Mouse (Mus musculus): ENCODE data around the gene Cenpk. TPM values are rescaled to one million over a fixed set of nuclear protein-coding genes. Genes with fewer than 3 reads are reported as not detected.
"Not testable (repeated sequence)": the region's sequence is repeated elsewhere in the genome, so short reads cannot be mapped to it uniquely, and the experiment has no call there.

The Cenpk gene
- total RNA-seq (2021), result 1 to 10 TPM in 1 of 2 experiments, under 1 TPM in 1; 0.76 to 1.3 TPM
- long read RNA-seq, experiment 1, result 0 reads
- long read RNA-seq, experiment 2, result 0 reads

DNA sequence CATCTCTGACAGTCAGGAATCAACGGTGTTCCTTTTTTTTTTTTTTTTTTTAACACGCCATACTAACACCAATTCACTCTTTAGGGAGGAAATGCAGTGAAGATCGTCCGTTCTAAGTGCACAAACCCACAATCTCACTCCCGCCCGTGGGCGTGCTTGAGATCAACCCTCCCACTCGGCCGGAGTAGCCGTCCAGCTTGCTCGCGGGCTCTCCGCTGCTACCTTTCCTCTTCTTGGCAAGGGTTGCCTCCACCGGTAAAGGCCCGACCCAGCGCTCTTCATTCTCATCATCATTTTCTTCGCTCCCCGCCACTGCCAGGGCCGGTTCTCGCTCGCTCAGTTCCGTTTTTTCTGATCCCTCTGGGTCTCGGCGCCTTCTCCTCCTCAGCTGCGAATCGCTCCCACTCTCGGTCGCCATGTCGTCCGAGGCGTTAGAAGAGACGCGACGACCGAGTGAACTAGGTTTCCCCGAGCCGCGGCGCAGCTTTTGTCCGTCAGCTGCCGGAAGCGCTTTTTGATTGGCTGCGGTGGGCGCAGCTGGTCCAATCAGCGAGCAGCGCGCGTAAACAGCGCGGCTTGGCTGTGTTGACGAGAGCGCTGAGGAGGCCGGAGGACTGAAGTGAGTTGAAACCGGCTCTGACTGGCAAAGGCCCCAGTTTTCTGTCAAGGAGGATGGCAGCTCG is at the start of gene Cenpk, which contains the start of gene Ppwd1:
Gene Cenpk (plus strand): TSS at position 228 of the 683 bp plus-strand sequence.
Gene Ppwd1 (minus strand): TSS at position 460 of the 683 bp plus-strand sequence.
- peak within 1 kb of the TSS; percentile 89 for H3K27ac ChIP-seq
- peak within 1 kb of the TSS; percentile 99 for H3K4me3 ChIP-seq
- TF ChIP-seq CTCF (conservative IDR thresholded peaks at IDR 0.05), result no peak
- peak; percentile 95 to 97 for DNase-seq (ENCODE audit: low spot score in 2 of 2)

DNA sequence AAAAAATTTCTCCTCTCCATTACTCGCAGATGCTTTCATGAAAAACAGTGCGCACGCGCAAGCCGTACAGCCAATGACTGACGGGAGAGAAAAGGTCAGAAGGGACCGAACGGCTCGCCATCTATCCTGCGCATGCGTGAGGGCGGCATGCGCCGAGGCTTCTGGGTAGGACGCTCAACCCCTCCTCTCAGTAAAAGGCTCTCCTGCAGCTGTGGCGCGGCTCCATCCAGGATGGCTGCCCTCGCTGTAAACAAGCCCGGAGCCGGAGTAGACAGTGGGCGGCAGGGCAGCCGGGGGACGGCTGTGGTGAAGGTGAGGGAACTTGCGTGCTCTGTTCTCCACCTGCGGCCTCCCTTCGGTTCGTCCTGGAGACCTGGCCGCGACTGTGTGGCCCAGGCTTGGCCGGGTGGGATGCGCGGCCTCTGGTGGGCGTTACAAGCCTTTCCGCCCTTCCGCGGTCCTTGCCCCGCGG is 49.7 kb upstream of the Cenpk start, which contains the start of gene Trim23:
Gene Trim23 (plus strand): TSS at position 148 of the 472 bp plus-strand sequence.
- DNase-seq (ENCODE audit: low spot score in 2 of 2), result peak; percentile 95 to 98
- H3K27ac ChIP-seq, result peak within 1 kb of the TSS; percentile 91
- H3K4me3 ChIP-seq, result peak within 1 kb of the TSS; percentile 67
- TF ChIP-seq CTCF (conservative IDR thresholded peaks at IDR 0.05), result peak; percentile 50

DNA sequence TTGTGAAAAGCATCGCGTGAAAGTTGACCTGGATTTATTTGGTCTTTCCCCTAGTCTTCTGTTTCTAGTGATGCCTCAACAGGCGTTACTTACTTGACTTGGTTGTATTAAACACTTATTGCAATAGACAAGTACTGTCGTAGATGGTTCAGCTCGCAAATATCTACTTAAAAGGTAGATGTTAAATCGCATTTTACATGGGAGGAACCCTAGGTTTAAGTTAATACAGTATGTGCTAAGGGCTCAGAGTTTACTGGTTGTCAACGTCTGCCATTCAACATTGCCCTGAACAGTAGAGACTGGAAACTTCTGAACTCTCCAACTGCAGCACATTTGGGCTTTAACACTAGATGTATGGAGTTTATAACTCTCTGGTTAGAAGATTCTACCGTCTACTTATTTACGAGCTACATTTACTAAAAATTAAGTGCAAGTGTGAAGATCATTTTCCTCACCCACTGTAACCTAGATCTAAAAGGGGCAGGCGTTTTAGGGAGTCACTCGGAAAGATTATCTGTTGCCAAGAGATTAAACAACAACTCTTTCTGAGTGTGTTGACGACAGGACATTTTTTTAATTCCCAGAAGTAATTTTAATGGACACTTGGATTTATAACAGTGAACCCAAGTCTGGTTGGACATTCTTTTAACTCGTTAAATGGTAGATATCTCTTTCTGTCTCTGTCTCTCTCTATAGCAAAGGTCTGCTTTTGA is 49.1 kb upstream of the Cenpk start:
- DNase-seq (ENCODE audit: low spot score in 2 of 2), result no peak
- H3K27ac ChIP-seq, result peak overlapping the region; percentile 91
- TF ChIP-seq CTCF (conservative IDR thresholded peaks at IDR 0.05), result no peak
- peak overlapping the region; percentile 67 for H3K4me3 ChIP-seq

DNA sequence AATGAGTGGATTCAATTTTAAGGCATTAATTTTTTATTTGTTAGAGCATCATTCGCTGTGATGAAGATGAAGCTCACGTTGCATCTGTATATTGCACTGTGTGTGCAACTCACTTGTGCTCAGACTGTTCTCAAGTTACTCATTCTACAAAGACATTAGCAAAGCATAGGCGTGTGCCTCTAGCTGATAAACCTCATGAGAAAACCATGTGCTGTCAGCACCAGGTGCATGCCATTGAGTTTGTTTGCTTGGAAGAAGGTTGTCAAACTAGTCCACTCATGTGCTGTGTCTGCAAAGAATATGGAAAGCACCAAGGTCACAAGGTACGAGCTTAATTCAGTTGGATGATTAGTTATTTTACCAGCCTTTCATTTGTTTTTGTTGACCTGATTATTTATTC is 41.1 kb upstream of the Cenpk start:
- H3K4me3 ChIP-seq, result no peak overlapping the region
- no peak for TF ChIP-seq CTCF (conservative IDR thresholded peaks at IDR 0.05)
- no peak overlapping the region for H3K27ac ChIP-seq
- DNase-seq (ENCODE audit: low spot score in 2 of 2), result no peak

DNA sequence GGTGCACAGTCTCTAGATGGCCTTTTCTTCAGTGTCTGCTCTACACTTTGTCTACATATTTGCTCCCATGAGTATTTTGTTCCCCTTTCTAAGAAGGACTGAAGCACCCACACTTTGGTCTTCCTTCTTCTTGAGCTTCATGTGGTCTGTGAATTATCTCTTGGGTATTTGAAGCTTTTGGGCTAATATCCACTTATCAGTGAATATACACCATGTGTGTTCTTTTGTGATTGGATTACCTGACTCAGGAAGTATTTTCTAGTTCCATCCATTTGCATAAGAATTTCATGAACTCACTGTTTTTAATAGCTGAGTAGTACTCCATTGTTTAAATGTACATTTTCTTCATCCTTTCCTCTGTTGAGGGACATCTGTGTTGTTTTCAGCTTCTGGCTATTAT is 32.5 kb upstream of the Cenpk start:
- not testable (repeated sequence) for DNase-seq (ENCODE audit: low spot score in 2 of 2); H3K4me3 ChIP-seq; H3K27ac ChIP-seq

GRCm38 (mm10) chr13:104204313-104204712 is 24.1 kb upstream of the Cenpk start:
- no peak for DNase-seq (ENCODE audit: low spot score in 2 of 2)
- peak; percentile 66 for TF ChIP-seq CTCF (conservative IDR thresholded peaks at IDR 0.05)
- H3K4me3 ChIP-seq, result no peak overlapping the region

GRCm38 (mm10) chr13:104227478-104227877 is 933 bp upstream of the Cenpk start:
- DNase-seq (ENCODE audit: low spot score in 2 of 2), result no peak

More at GRCm38 (mm10) chr13:104204313-104204712, 24.1 kb upstream of the Cenpk start:
- H3K27ac ChIP-seq, result no peak overlapping the region

DNA sequence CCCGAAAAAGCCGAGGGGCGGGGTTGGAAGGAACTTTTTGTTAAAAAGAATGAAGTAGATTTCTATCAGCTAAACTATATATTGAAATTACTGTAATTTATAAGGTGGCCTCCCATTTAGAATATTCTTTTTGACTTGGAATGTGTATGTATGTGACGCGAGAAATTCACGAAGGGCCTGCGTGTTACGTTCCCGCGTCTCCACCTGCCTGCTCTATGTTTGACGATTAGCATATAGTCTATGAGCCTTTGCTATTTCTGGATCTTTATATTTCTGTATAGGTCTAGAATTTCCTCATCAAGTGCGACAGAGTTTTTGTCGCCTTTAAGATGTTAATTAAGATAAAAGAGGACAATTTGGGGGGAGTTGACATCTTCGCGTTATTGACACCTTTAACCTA is 770 bp downstream of the Cenpk start:
- Histone ChIP-seq H3K27ac (no peak overlapping the region), H3K4me3 (peak overlapping the region; percentile 99)
- DNase-seq (ENCODE audit: low spot score in 2 of 2), result no peak
- no peak for TF ChIP-seq CTCF (conservative IDR thresholded peaks at IDR 0.05)

More at GRCm38 (mm10) chr13:104227478-104227877, 933 bp upstream of the Cenpk start:
- no peak for TF ChIP-seq CTCF (conservative IDR thresholded peaks at IDR 0.05)
- H3K27ac ChIP-seq, result no peak overlapping the region
- peak overlapping the region; percentile 99 for H3K4me3 ChIP-seq

DNA sequence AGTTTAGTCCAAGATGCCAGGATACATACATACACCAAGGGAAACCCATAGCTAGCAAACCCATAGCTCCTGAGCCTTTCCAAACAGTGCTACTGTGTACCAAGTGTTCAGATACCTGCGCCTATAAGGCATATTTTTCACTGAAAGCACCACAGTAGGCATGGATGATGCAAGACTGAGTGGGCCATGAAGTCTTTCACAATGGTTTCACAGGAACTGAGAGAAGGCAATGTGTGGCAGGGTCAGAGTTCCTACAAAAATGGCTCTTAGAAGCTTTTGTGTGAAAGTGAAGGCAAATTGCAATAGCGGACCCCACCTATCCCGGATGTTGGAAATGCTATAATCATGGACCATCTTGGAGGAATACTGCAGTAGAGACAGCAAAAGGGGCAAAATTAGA is 30.6 kb downstream of the Cenpk start:
- no peak overlapping the region for H3K4me3 ChIP-seq
- no peak for TF ChIP-seq CTCF (conservative IDR thresholded peaks at IDR 0.05)
- H3K27ac ChIP-seq, result no peak overlapping the region
- DNase-seq (ENCODE audit: low spot score in 2 of 2), result no peak

DNA sequence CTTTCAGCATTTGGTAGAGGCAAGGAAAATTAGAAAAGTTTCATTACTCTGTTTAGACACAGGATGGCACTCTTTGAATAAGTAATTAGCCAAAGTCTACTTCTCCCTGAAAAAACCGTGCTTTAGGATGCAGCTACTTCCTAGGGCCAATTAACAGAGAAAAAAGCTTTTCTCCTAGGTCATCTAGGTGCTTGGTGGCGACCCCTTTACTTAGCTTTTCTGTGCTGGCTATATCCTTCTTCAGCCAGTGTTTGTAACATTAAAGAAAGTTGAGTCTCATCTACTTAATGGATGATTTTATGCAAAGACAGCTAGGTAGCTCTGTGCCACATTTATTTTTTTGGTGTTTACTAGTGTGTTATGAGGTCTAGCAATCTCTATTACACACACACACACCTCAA is 56.6 kb downstream of the Cenpk start:
- peak; percentile 13 to 19 for DNase-seq (ENCODE audit: low spot score in 2 of 2)
- Histone ChIP-seq H3K27ac (peak overlapping the region; percentile 94), H3K4me3 (no peak overlapping the region; the same call in 1 of the 2 replicates)
- TF ChIP-seq CTCF (conservative IDR thresholded peaks at IDR 0.05), result peak; percentile 86

GRCm38 (mm10) chr13:104285737-104286311 is 57.4 kb downstream of the Cenpk start:
- DNase-seq (ENCODE audit: low spot score in 2 of 2), result peak; percentile 18 to 23
- Histone ChIP-seq H3K4me3 (peak overlapping the region; percentile 62), H3K27ac (peak overlapping the region; percentile 94)
- TF ChIP-seq CTCF (conservative IDR thresholded peaks at IDR 0.05), result no peak

GRCm38 (mm10) chr13:104286336-104286735 is 57.9 kb downstream of the Cenpk start:
- peak overlapping the region; percentile 94 for H3K27ac ChIP-seq
- DNase-seq (ENCODE audit: low spot score in 2 of 2), result no peak
- TF ChIP-seq CTCF (conservative IDR thresholded peaks at IDR 0.05), result no peak
- peak overlapping the region; percentile 62 for H3K4me3 ChIP-seq

- DNase-seq (ENCODE audit: low spot score in 2 of 2), result peak; percentile 82 to 90
- peak overlapping the region; percentile 62 for H3K4me3 ChIP-seq
- TF ChIP-seq CTCF (conservative IDR thresholded peaks at IDR 0.05), result no peak
- H3K27ac ChIP-seq, result peak overlapping the region; percentile 94
Observed at GRCm38 (mm10) chr13:104286897-104287309, 58.5 kb downstream of the Cenpk start.

All from layer of hippocampus, adult 2 months (tissue).